Mouse (Mus musculus) limb, embryonic 14.5 days (tissue): ENCODE measurements at regions not wholly inside any gene's neighbourhood (a gene's known extent, or its start where the extent isn't known, plus 50 kb on each side); places are given as distances from the start of the nearest gene placed in this dataset.

Experiments used
- ATAC-seq: fragments of 200-750 bp; cut with Nextera tagmentation; 2 replicates; pipeline ENCODE4 v1.8.0; 2017; ENCODE audit warnings: low read depth, moderate number of reproducible peaks, moderate TSS enrichment; ENCODE audit not compliant: low FRiP score
- DNase-seq: peaks from one replicate; pipeline ENCODE4 v3.0.0-alpha.2; 2015; ENCODE audit warnings: low spot score
- H3K27ac ChIP-seq: fragments of 300-500 bp; sonication (generic); replicated peaks from 2 replicates; pipeline ENCODE4 v1.5.1; 2014; ENCODE audit warnings: low read depth, mild to moderate bottlenecking, low read length, moderate library complexity, mixed read lengths
- H3K27me3 ChIP-seq: fragments of 300-500 bp; sonication (generic); 2 replicates; pipeline ENCODE4 v1.6.1; 2014; ENCODE audit warnings: low read length, mixed read lengths; ENCODE audit not compliant: control insufficient read depth, insufficient read depth
- H3K36me3 ChIP-seq: fragments of 300-500 bp; sonication (generic); 2 replicates; pipeline ENCODE4 v1.6.1; 2014; ENCODE audit warnings: mild to moderate bottlenecking, low read length, moderate library complexity, mixed read lengths; ENCODE audit not compliant: control insufficient read depth, insufficient read depth
- H3K4me1 ChIP-seq: fragments of 300-500 bp; sonication (generic); 2 replicates; pipeline ENCODE4 v1.6.1; 2014; ENCODE audit warnings: antibody characterized with exemption, low read length, mixed read lengths; ENCODE audit not compliant: control insufficient read depth, insufficient read depth
- H3K4me2 ChIP-seq: fragments of 300-500 bp; sonication (generic); replicated peaks from 2 replicates; pipeline ENCODE4 v1.6.1; 2014; ENCODE audit warnings: low read depth, mild to moderate bottlenecking, low read length, moderate library complexity; ENCODE audit not compliant: severe bottlenecking
- H3K4me3 ChIP-seq: fragments of 300-500 bp; sonication (generic); replicated peaks from 2 replicates; pipeline ENCODE4 v1.5.1; 2014; ENCODE audit warnings: low read length
- H3K9ac ChIP-seq: fragments of 300-500 bp; sonication (generic); 2 replicates; pipeline ENCODE4 v1.6.1; 2014; ENCODE audit warnings: mild to moderate bottlenecking, low read depth, low read length, moderate library complexity; ENCODE audit not compliant: severe bottlenecking
- H3K9me3 ChIP-seq: fragments of 300-500 bp; sonication (generic); 2 replicates; pipeline ENCODE4 v1.6.1; 2016; ENCODE audit warnings: low read length; ENCODE audit not compliant: control insufficient read depth
- POLR2A ChIP-seq: fragments of 200-500 bp; IDR thresholded peaks from 2 replicates; pipeline ENCODE4 v1.8.0; 2012; ENCODE audit warnings: inconsistent platforms, mild to moderate bottlenecking, moderate library complexity, borderline replicate concordance; ENCODE audit not compliant: insufficient read depth, insufficient read length; ENCODE audit errors: extremely low read depth
- WGBS: fragments of 180-500 bp; shearing (Covaris S2); extraction: QIAGEN DNeasy Blood & Tissue Kit; methylation state at CpG from one replicate; pipeline ENCODE4 v1.1.7; 2014; 5-methylcytosine and 5-hydroxymethylcytosine counted together

DNA sequence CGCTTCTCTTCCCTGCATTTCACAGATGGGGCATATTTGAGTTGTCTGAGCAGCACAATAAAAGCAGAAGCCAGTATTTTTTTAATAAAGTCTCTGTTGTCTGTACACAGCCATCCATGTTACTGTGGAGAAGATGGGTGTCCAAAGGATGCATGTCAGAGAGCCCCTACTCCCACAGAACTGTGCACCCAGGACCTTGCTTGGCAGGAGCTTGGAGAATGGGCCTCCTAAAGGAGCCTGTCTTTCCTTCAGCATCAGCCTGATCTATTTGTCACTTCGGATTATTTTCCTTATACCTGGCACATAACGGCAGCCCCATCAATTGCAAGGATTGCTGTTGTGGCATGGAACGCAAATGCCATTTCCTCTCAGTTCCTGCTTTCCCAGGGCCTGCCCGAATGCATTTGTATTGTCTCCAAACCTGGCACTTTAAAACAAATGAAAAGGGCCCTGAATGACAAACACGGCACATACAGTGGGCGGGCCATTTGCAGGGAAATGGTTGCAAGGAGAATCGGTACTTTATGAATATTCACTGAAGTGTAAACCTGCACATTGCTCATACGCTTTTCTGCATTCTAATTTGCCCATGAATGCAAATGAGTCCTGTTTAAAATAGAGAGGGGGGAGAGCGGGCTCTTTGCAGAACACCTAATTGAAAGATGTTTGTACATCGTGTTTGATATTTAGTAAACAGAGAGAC, 104.4 kb upstream of the Olfm4 start:
- no peak overlapping the region for H3K27ac ChIP-seq
- TF ChIP-seq POLR2A = no peak
- H3K9ac ChIP-seq = no peak overlapping the region
- 77% methylated on average over 11 of the region's 11 CpGs for WGBS
- DNase-seq (no peak), ATAC-seq (no peak)
- H3K4me1 ChIP-seq = no peaks in the 10 kb centered on the region
- no peak overlapping the region for H3K4me2 ChIP-seq
- no peaks in the 10 kb centered on the region for H3K9me3 ChIP-seq
- no peak overlapping the region for H3K4me3 ChIP-seq
- no peaks in the 10 kb centered on the region for H3K27me3 ChIP-seq
- H3K36me3 ChIP-seq = no peaks in the 10 kb centered on the region

DNA sequence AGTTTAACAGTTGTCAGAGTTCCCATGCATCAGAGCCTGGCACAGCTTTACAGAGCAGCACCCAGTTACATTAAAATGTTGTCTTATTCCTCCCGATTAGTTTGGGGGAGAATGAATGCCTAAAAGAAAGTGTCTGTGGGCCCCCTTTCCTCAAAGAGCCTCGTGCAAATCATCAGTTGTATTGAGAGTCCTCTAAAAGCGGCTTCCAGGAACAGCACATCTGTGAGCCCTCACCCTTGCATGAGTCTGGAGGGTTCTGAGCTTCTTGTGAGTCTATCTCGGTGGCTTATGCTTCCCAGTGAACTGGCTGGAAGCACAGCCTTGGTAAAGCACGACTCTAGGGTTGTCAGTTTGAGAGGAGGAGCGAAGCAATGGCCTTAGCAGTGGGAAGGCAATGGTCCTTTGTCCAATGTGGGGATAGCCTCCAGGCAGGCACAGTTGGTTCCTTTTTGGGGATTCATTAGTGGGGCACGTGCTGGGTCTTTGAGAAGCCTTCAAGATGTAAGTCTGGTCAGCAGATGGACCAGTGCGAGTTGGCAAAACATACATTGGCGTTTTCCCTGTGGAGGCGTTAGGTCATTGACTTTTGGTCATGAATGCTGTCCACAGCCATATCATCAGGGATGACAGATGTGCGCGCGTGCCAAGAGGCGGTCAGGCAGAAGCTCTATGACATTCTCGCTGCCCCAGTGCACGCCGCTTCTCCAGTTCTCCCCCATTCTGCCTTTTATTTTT, 105.4 kb upstream of the Olfm4 start:
- H3K4me2 ChIP-seq = no peak overlapping the region
- H3K36me3 ChIP-seq = no peaks in the 10 kb centered on the region
- no peak overlapping the region for H3K9ac ChIP-seq
- H3K9me3 ChIP-seq = no peaks in the 10 kb centered on the region
- H3K27me3 ChIP-seq = no peaks in the 10 kb centered on the region
- TF ChIP-seq POLR2A = no peak
- no peaks in the 10 kb centered on the region for H3K4me1 ChIP-seq
- 77% methylated on average over 17 of the region's 17 CpGs for WGBS
- no peak overlapping the region for H3K4me3 ChIP-seq
- no peak for DNase-seq
- no peak overlapping the region for H3K27ac ChIP-seq
- ATAC-seq = no peak

DNA sequence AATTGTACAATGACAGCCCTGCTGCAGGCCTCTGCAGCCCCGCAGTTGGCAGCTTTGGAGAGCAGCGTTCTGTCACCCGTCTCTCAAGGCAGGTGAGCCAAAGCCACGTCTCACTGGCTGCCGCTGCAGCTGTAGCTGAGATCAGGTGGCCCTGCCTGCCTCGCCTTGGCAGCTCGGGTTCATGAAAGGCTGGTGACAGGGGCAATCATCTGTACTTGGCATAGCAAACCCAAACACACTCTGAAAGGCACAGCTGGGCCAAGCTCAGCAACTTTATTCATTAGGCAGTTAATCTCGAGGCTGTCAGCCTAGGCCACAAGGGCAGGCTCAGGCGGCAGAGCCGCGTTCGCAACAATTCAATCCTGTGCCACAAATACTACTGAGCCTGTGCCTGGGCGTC, 102.0 kb upstream of the Pcdh8 start:
- Histone ChIP-seq H3K4me2 (no peak overlapping the region), H3K4me1 (no peaks in the 10 kb centered on the region), H3K9me3 (no peaks in the 10 kb centered on the region), H3K36me3 (no peaks in the 10 kb centered on the region), H3K27ac (no peak overlapping the region), H3K9ac (no peak overlapping the region), H3K4me3 (no peak overlapping the region), H3K27me3 (no peaks in the 10 kb centered on the region)
- no peak for TF ChIP-seq POLR2A
- DNase-seq (no peak), ATAC-seq (no peak)
- WGBS = 33% methylated on average over 13 of the region's 13 CpGs

DNA sequence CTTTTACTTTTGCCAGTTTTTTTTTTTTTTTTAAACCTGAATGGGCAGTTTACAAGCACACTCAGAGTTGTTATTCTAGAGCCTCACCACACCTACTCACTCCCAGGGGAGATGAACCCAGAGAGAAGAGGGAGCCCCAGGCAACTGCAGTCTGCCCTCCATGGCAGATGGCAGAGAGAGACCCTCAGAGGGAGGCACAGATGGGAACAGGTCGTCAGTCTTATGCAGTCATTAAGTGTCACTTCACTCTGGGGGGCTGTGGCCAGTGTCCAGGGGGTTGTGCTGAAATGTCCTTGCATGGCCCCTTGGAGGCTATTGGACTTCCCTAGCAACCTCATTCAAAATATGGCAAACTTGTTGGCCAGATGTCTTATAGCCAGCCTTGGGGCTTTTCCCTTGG, 101.3 kb upstream of the Pcdh8 start:
- Histone ChIP-seq H3K27me3 (no peaks in the 10 kb centered on the region), H3K9ac (no peak overlapping the region), H3K9me3 (no peaks in the 10 kb centered on the region), H3K4me2 (no peak overlapping the region), H3K4me1 (no peaks in the 10 kb centered on the region), H3K27ac (no peak overlapping the region), H3K4me3 (no peak overlapping the region), H3K36me3 (no peaks in the 10 kb centered on the region)
- WGBS = 0% methylated on average over 1 of the region's 1 CpGs
- DNase-seq (no peak), ATAC-seq (no peak)
- no peak for TF ChIP-seq POLR2A

DNA sequence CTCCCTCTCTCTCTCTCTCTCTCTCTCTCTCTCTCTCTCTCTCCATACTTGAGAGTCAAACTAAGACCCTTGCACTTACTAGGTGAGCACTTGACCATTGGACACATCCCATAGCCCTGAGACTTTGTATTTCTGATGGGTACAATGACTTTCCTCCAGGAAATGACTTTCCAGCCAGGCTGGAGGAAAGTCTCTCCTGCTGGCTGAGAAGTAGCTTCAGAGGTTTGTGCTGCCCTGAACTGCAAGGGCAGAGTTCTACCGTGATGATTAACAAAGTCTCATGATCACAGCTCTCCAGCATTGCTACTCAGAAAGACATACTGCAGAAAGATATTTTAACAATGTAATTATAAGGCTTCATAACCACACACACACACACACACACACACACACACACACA, 98.2 kb upstream of the Pcdh8 start:
- no peak overlapping the region for H3K4me3 ChIP-seq
- no peaks in the 10 kb centered on the region for H3K27me3 ChIP-seq
- H3K9me3 ChIP-seq = no peaks in the 10 kb centered on the region
- no peak overlapping the region for H3K9ac ChIP-seq
- 58% methylated on average over 1 of the region's 1 CpGs for WGBS
- no peak for TF ChIP-seq POLR2A
- no peak overlapping the region for H3K27ac ChIP-seq
- H3K36me3 ChIP-seq = no peaks in the 10 kb centered on the region
- no peak for ATAC-seq
- no peak overlapping the region for H3K4me2 ChIP-seq
- DNase-seq = no peak
- no peaks in the 10 kb centered on the region for H3K4me1 ChIP-seq

DNA sequence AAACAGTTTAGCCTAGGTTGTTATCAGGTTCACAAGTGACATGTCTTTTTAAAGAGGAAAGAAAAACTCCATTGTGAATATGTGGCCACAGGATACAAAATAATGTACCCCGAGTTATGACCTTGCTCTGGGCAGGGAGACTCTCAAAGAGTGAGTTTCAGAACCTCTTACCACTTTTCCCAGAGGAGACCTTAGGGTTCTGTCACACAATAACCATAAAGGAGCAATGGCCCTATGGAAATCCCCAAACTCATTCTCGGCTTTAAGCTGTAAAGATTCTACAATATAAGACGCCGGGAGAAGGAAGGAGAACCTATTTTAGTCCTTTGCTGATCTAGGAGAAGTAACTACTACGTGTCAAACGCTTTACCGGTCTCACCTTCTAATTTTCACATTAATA, 85.1 kb upstream of the Pcdh8 start:
- DNase-seq = no peak
- Histone ChIP-seq H3K9me3 (no peaks in the 10 kb centered on the region), H3K4me2 (no peak overlapping the region), H3K9ac (no peak overlapping the region), H3K27ac (no peak overlapping the region), H3K36me3 (no peaks in the 10 kb centered on the region), H3K4me1 (no peaks in the 10 kb centered on the region), H3K27me3 (no peaks in the 10 kb centered on the region), H3K4me3 (no peak overlapping the region)
- TF ChIP-seq POLR2A = no peak
- ATAC-seq = no peak
- 81% methylated on average over 7 of the region's 7 CpGs for WGBS
